In genomic region chr12:107060514-107060913, GRCm38 (mm10) we compare ENCODE assay signal across 24 mouse cellular contexts.
DNase-seq lines count a peak whose midpoint lies in the region; TF ChIP-seq lines count a peak whose summit lies in the region.
"Had no signal": no experiment of that assay in that cellular context is flagged by ENCODE, and none has a peak within 500 bp of the region (broad histone marks: within the 10 kb centered on the region; RNA-seq: fewer than 3 reads in every experiment).

No protein-coding gene starts in this region.

- intact Hi-C loops in left cerebral cortex, postnatal 4 days (cut with DNase I): no loop called here

- no peak overlapping the region for H3K4me3 ChIP-seq in cerebellum, adult 2 months (replicated peaks; ENCODE audit: insufficient read depth, low read depth, low read length)
- H3K4me3 ChIP-seq: embryonic facial prominence, embryonic 13.5 days; forebrain, embryonic 10.5 days; forebrain, embryonic 15.5 days; heart, embryonic 10.5 days; heart, embryonic 15.5 days; limb, embryonic 13.5 days; liver, embryonic 12.5 days had no signal

- TF ChIP-seq POLR2A in cerebellum, adult 2 months (IDR thresholded peaks at IDR 0.05; ENCODE audit: borderline replicate concordance, insufficient read depth, low read length): no peak

- H3K27ac ChIP-seq in cerebellum, adult 2 months (ENCODE audit: insufficient read depth, low read length): no peak overlapping the region
- H3K27ac ChIP-seq: embryonic facial prominence, embryonic 13.5 days; forebrain, embryonic 10.5 days; forebrain, embryonic 15.5 days; heart, embryonic 10.5 days; heart, embryonic 15.5 days; kidney, postnatal 0 days; limb, embryonic 13.5 days; liver, embryonic 12.5 days; macrophage; stomach, postnatal 0 days had no signal

- DNase-seq in left cerebral cortex, postnatal 4 days: peak; percentile 19
- DNase-seq in left cerebral cortex, adult 18-20 months (ENCODE audit: low spot score in 2 of 2): no peak
- DNase-seq in cerebellum, adult 11 months: peak; percentile 63
- DNase-seq in cerebellum, adult 2 months: peak; percentile 74 to 92
- DNase-seq in cerebellum, postnatal 14 days: peak; percentile 87 to 94
- DNase-seq in gastrocnemius, postnatal 10 days: no peak
- no peak for DNase-seq in spleen, postnatal 10 days (ENCODE audit: low spot score in 2 of 2)
- DNase-seq: kidney, adult 8-10 months; kidney, postnatal 4 days; liver, postnatal 0 days; midbrain, embryonic 14.5 days; spleen, adult 18-20 months; thymus, adult 18-20 months; thymus, postnatal 25 days had no signal

- H3K4me1 ChIP-seq in cerebellum, adult 2 months (ENCODE audit: control insufficient read depth, insufficient read depth, low read length): peaks cover 5% of the 10 kb centered on the region; the same call in 1 of the 2 replicates
- H3K4me1 ChIP-seq: embryonic facial prominence, embryonic 13.5 days; forebrain, embryonic 15.5 days; heart, embryonic 10.5 days; heart, embryonic 15.5 days; limb, embryonic 13.5 days; liver, embryonic 12.5 days had no signal

- no peak for TF ChIP-seq CTCF in cerebellum, adult 2 months (IDR thresholded peaks at IDR 0.05; ENCODE audit: borderline replicate concordance, insufficient read depth, low read depth, low read length)

- H3K27me3 ChIP-seq in cerebellum, adult 2 months (ENCODE audit: control insufficient read depth, insufficient read depth, low read length): no peaks in the 10 kb centered on the region; the same call in 1 of the 2 replicates
- H3K27me3 ChIP-seq: embryonic facial prominence, embryonic 13.5 days; forebrain, embryonic 15.5 days; heart, embryonic 15.5 days; limb, embryonic 13.5 days; liver, embryonic 12.5 days had no signal

- WGBS in cerebellum, adult 2 months: 11% methylated on average over 3 of the region's 3 CpGs

Comparison
In these comparisons a context has a peak if more than half of its experiments do, and no peak if none do; other contexts are left out.
1. DNase-seq: peak in left cerebral cortex, postnatal 4 days (single experiment), cerebellum, adult 11 months (single experiment), cerebellum, adult 2 months (2 of 2) and cerebellum, postnatal 14 days (2 of 2); none in left cerebral cortex, adult 18-20 months (0 of 2), gastrocnemius, postnatal 10 days (single experiment) and spleen, postnatal 10 days (0 of 2).